Mouse (Mus musculus): ENCODE results near the gene Map2k7.

GRCm38 (mm10) chr8:4237814-4238433, 616 bp upstream of the Map2k7 start:
- no peak for TF ChIP-seq CTCF (IDR thresholded peaks at IDR 0.05; ENCODE audit: extremely low read depth, insufficient read length, insufficient replicate concordance, low read depth, low read length)
- no peak for TF ChIP-seq POLR2A (IDR thresholded peaks at IDR 0.05; ENCODE audit: low read depth, low read length)
